Mouse (Mus musculus) kidney, adult 9 months (tissue): ENCODE results near the gene Stab2.

ENCODE experiments used
- DNase-seq: peaks from one replicate; pipeline ENCODE4 v3.0.0; 2022

Gene Stab2

DNA sequence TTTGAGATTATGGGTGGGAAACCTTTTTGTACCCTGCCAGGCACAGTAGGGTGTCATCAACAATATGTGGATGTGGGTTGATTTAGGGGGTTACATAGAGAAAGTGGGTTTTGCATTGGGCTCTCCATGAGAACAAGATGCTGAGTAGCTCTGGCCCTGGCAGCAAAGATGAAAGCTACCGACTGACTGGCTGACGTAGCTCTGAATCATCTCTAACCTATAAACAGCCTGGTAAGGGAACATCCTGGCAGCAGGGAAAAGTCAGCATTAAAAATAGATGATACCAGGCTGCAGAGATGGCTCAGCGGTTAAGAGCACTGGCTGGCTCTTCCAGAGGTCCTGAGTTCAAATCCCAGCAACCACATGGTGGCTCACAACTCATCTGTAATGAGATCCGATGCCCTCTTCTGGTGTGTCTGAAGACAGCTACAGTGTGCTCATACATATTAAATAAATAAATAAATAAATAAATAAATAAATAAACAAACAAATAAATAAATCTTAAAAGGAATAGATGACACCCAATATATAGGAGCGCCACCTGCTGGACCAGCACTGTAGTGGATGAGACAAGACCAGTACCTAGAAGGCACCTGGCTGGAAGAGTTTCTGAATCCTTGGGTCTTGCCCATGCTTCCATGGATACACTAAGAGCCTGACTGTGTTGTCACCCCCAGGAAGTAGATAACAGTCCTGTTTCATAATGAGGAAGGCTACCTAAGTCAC, 31.7 kb downstream of the Stab2 start:
- peak; percentile 50 for DNase-seq

- DNase-seq = no peak
Measured at GRCm38 (mm10) chr10:86973276-86973675, 34.5 kb downstream of the Stab2 start.

DNA sequence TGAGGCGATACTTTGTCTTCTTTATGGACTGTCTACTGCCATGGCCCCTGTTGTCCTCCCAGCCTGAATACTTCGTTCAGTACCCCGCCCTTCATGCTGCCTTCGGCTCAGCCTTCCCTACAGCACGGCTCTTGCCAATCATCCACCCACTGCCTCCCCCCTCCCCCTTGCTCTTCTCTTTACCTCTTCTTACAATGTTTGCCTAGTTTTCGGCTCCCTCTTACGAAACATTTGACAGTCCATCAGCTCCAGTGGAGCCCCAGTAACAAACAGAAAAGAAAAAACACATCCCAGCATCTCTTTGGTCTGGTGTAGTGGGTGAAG, 35.4 kb downstream of the Stab2 start:
- no peak for DNase-seq

DNA sequence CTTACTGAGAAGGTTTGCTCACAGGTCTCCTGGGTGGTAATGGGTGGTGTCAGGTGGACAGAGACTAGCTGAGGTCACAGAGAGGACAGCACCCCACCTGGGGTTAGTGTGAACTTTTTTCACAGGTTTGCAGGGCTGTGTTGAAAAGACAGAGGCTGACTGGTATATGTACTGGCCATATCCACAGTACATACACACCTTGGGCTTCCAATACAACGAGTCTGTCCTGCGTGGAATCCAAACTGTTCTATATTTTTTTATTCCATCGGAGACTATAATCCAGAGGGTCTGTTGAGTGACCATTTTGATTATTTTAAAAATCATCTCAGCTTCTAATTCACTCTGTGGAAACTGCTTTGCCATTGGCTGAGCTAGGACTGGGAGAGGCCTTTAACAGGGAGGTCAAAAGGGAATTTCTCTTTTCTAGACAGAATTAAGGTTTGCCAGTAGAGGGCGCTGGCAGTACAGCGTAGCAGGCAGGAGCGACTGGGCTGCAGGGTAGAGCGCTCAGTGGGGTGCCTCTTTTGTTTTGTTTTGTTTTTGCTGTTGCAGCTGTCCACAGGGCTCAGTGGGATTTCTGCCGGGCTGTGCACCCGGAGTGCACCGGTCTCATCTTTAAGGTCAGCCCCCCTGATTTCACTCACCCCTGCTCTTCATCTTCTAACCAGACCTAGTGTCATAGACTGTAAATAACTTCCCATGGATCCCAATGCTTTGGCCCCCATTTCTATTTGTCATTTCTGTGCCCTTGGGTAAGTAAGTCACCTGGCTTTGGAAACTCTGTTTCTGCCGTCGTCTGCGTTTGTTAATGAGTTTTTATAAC, 35.9 kb downstream of the Stab2 start:
- DNase-seq = peak; percentile 63

DNA sequence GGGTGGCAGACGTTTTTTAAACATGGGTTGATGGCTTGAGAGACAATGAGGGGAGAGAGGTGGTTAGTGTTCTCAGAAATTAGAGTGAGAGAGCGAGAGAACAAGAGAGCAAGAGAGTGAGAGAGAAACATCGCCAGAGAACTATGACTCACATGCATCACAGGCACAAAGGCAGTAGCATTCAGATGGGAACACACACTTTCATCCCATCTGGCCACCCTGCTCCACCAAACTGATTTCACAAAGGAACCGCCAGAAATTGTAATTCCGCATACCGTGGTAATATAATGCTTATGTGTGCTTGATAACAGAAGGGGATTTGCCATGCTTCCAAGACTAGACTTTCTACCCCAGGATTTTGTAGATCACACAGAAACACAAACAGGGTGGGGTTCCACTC, 38.5 kb downstream of the Stab2 start:
- no peak for DNase-seq

DNA sequence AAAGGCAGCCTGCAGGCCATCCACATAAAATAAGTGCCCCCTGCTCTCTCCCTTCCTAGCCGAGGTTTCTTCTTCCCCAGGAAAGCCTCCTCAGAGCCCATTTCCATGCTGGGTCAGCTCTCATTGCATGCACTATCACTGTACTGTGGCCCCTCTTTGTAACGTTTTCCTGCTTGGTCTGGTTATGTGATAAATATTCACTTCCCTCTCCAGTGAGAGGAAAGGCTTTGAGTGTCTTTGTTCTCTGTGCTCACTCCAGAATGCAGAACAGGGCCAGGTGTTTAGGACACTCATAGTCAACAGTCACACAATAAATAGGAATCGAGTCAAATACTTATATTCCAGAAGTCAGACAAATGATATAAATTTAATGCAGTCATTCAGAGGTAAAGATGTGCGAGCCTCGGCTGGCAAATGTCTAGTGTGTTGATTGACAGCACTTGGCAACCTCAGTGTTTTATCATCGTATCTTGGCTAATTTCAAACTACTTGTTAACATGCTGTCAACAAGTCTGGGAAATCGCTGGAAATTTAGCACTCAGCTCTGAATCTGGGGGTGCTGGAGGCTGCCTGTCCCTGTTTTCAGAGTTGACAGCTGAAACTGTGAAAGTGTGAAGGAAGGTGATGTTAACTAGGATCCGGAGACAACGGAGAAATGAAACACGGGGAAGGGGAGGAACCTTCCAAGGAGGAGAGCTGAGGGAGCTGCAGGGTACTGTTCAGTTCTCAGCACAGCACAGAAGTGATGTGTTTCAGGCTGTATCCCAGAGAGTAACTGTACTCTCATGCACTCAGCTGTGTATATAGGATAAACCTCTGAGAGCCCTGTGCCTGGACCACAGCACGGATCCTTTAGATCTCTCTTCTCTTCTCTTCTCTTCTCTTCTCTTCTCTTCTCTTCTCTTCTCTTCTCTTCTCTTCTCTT, 46.0 kb downstream of the Stab2 start:
- DNase-seq = no peak

- DNase-seq = no peak
Measured at GRCm38 (mm10) chr10:86955299-86955698, 52.5 kb downstream of the Stab2 start.

DNA sequence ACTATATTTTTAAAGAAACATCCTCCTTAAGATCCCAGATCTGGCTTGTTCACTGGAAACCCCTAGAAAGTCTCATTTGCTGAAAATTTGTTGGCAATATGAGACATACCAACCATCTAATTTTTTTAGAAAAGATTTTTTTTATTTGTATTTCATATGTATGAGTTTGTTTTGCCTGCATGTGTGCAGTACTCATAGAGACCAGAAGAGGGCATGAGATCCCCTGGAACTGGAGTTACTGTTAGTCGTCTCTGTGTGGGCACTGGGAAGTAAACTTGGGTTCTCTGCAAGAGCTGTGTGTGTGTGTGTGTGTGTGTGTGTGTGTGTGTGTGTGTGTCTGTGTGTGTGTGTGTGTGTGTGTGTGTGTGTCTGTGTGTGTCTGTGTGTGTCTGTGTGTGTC, 55.1 kb downstream of the Stab2 start:
- no peak for DNase-seq

DNA sequence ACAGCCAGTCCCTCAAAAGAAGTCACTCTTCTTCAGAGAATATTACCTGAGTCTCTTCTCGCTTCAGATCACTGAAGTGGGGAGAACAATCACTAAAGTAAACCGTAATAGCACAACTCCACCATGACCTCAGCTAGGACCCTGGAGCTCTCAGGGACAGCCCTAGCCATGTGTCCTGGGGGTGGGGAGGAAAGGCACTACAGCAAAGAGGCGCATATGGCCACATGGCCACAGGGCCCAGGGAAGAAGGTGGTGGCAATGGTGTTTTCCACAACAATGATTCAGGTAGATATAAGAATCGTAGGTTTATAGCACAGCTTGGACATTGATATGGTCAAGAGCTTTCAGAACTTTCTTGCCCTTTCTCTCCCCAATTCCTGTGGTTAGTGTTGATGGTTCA, 57.0 kb downstream of the Stab2 start:
- DNase-seq = no peak

DNA sequence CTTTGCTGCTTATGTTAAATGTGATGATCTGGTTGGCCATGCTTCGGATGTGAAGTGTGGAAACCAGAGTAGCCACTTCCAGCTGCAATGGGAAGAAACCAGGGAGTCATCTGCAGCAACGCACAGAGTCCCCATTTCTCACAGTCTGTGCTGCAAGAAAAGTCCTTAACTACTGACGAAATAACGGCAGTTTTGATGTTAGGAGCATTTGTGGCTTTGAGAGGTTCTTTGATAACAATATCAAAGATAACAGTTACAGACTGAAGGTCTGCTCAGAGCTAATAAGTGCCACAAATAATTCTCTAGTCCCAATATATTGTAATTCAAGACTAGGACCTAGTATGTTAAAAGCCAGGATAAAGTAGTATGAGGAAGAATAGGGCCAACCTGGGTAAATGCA, 57.9 kb downstream of the Stab2 start:
- DNase-seq = no peak

GRCm38 (mm10) chr10:86947541-86947940, 60.3 kb downstream of the Stab2 start:
- peak; percentile 40 for DNase-seq

DNA sequence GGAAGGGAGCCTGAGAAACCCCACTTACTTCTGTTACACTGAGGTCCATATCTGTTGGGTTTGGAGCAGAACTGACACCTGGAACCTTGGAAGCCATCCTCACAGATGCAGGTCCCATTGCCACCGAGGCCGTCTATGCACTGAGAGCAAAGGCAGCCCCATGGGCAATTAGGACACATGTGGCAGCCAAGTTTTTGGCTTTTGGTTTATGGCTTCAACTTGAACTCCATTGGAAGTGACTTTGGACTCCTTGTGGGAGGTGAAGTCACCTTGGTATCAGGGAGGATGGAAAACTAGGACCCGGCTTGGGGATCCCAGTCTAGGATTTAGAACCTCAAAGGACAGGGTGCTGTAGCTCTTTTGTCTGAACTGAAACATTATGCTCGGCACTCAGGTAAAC, 67.2 kb downstream of the Stab2 start:
- DNase-seq = no peak

- DNase-seq = no peak
Measured at GRCm38 (mm10) chr10:86934376-86934775, 73.4 kb downstream of the Stab2 start.

DNA sequence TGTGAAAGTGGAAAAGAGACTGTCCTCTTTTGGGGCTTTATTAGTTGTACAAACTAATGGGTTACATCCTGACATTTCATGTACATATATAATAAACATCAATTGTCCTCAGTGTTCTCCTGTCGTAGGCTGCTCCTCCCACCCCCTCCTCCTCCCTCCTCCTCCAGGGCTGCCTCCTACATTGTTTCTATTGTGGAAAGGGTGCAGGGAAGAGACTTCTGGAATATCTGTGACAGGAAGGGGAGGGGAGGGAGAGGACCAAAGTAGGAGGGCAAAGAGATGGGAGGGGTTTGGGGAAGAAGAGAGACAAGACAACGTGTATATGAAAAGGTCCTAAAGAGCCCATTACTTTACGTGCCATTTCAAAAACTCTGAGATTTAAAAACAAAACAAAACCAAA, 73.9 kb downstream of the Stab2 start:
- DNase-seq = no peak

DNA sequence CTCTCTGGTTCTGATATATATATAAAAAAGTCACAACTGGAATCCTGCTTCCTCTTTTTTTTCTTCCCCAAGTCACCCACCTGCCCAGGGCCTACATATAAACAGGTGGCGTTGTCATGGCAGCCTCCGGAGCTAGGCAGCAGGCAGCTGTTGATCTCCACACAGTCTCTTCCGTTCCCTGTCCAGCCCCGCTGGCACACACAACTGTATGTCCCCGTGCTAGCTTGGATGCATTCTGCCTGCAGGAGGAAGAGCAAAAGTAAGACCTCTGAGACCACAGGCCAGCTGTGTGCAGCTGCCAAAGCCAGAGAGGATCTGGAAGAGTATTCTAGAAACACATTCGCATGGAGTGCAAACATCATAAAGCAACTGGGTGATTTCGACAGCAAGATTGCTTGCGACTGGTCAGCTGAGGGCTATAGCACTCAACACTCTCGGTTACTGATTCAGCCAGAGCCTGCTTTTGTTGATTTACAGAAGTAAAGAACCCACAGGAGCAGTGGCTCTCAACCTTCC, 74.6 kb downstream of the Stab2 start:
- DNase-seq = peak; percentile 5

- no peak for DNase-seq
Measured at GRCm38 (mm10) chr10:86923602-86924001, 84.2 kb downstream of the Stab2 start.

GRCm38 (mm10) chr10:86915595-86915994, 92.2 kb downstream of the Stab2 start:
- DNase-seq = no peak

- DNase-seq = no peak
Measured at GRCm38 (mm10) chr10:86908562-86908961, 99.3 kb downstream of the Stab2 start.

DNA sequence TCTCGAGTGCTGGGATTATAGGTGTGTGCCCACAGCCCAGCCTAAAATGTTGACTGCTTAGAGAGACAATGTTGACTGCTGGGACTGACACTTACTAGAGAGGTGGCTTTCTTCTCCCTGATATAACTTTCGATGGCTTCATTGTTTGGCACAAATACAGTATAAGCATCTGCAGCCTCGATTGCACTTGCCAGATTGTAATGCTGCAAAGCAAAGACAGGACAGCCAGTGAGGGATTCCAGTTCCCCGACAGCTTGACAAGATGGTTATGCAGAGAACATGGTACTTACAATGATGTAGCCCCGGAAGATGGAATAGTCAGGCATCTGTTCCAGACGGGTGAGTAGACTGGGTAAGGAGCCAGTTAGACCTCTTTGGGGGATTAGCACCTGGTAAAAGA, 100.8 kb downstream of the Stab2 start:
- no peak for DNase-seq

DNA sequence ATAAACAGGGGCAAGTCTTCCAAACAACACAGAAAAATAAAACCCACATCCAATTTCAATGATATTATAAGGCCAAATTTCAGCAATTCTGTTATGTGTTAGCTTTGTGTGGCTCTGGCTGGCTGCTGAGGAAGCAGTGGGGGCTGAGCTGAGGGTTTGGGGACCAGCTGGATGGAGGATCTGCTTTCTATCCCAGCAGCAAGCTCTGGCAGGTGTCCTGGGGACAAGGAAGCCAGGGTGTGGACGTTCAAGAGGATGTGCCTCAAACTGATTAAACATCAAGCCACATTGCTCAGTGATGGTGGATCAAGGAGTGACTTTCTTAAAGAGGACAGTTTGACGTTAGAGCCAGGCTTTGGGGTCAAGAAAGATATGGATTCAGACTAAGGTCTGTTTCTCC, 112.3 kb downstream of the Stab2 start:
- no peak for DNase-seq

DNA sequence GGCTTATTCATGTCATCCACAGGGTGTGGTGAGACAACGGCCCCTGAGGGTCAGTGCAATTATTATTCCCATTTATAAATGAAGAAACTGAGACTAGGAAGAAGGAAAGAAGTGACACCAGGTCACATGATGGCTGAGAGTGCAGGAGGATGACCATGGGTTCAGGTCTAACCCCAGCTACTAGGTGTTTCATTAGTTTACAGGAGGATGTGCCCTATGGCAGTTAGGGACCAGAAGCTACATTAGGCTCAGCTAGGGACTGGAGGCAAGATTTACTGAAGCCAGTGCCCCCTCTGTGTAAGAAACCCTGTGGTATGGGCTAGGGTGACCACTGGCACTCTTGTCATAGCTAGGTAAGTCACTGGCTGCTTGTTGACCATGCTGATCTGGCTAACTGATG, 116.8 kb downstream of the Stab2 start:
- no peak for DNase-seq

GRCm38 (mm10) chr10:86890166-86890930, 117.5 kb downstream of the Stab2 start:
- peak; percentile 60 for DNase-seq

GRCm38 (mm10) chr10:86889440-86889839, 118.4 kb downstream of the Stab2 start:
- DNase-seq = no peak
